Mouse (Mus musculus) kidney, postnatal 14 days (tissue): ENCODE data around the gene Khdc3.
"Not testable (repeated sequence)": the region's sequence is repeated elsewhere in the genome, so short reads cannot be mapped to it uniquely, and the experiment has no call there.

Source experiments
- DNase-seq: peaks from one replicate; pipeline ENCODE4 v3.0.0; 2022; ENCODE audit warnings: mixed read lengths

Khdc3 gene

GRCm38 (mm10) chr9:73103159-73103879 is 1.7 kb downstream of the Khdc3 start:
- peak; percentile 38 for DNase-seq

GRCm38 (mm10) chr9:73103880-73104198 is 2.2 kb downstream of the Khdc3 start:
- DNase-seq, result no peak

- DNase-seq, result no peak
These were observed 3.5 kb downstream of the Khdc3 start for GRCm38 (mm10) chr9:73105141-73105540.

GRCm38 (mm10) chr9:73105771-73106170 is 4.1 kb downstream of the Khdc3 start:
- DNase-seq, result peak; percentile 21

- DNase-seq, result peak; percentile 91
These were observed 11.6 kb downstream of the Khdc3 start, which contains the start of gene Rsl24d1 for GRCm38 (mm10) chr9:73112919-73113906. Rsl24d1 (plus strand) TSS chr9:73113426.

GRCm38 (mm10) chr9:73116704-73117103 is 15.1 kb downstream of the Khdc3 start:
- DNase-seq, result not testable (repeated sequence)

GRCm38 (mm10) chr9:73118012-73118411 is 16.4 kb downstream of the Khdc3 start:
- no peak for DNase-seq

- DNase-seq, result peak; percentile 14
These were observed 20.1 kb downstream of the Khdc3 start for GRCm38 (mm10) chr9:73121735-73122134.

GRCm38 (mm10) chr9:73125043-73125570 is 23.5 kb downstream of the Khdc3 start:
- no peak for DNase-seq

- no peak for DNase-seq
These were observed 25.8 kb downstream of the Khdc3 start for GRCm38 (mm10) chr9:73127457-73127856.

GRCm38 (mm10) chr9:73129875-73130274 is 28.2 kb downstream of the Khdc3 start:
- DNase-seq, result no peak

- no peak for DNase-seq
These were observed 28.9 kb downstream of the Khdc3 start for GRCm38 (mm10) chr9:73130529-73130928.

- DNase-seq, result no peak
These were observed 35.8 kb downstream of the Khdc3 start for GRCm38 (mm10) chr9:73137341-73137886.
